Mouse (Mus musculus) megakaryocyte-erythroid progenitor cell, adult 5-6 weeks (primary cell): ENCODE measurements around the gene Pou2f2. TPM values are rescaled to one million over a fixed set of nuclear protein-coding genes. Genes with fewer than 3 reads are reported as not detected.

Experiments
- total RNA-seq, 2 experiments: library from RNA; stranded (forward) in 1 of 2; stranded (reverse) in 1 of 2; fragments of 200-1000, 215-1000 nt in 1 of 2; fragments of >200 nt in 1 of 2; fragmentation: Nextera tagmentation in 1 of 2; gene quantifications; 2 replicates each; pipeline ENCODE4 v1.2.3; 2014 to 2017

Gene Pou2f2
- total RNA-seq, 2 experiments from 2014 or later: 0.57 TPM; not detected in 1

Other genes starting within 250 kb of the Pou2f2 start
- not detected in 2 replicates for gene Gm4881, start 235.2 kb downstream of the Pou2f2 start, total RNA-seq (2014; fragmentation: Nextera tagmentation)
- gene Gm4881, start 235.2 kb downstream of the Pou2f2 start, total RNA-seq (2017): not detected in 2 replicates
- 128 and 146 TPM in 2 replicates for gene Rabac1, start 207.0 kb downstream of the Pou2f2 start, total RNA-seq (2014; fragmentation: Nextera tagmentation)
- 38.0 and 103 TPM in 2 replicates for gene Rabac1, start 207.0 kb downstream of the Pou2f2 start, total RNA-seq (2017)
- not detected in 2 replicates for gene Atp1a3, start 173.8 kb downstream of the Pou2f2 start, total RNA-seq (2014; fragmentation: Nextera tagmentation)
- 0.75 TPM in 1 of 2 replicates, not detected in the other for gene Atp1a3, start 173.8 kb downstream of the Pou2f2 start, total RNA-seq (2017)
- gene Grik5, start 107.4 kb downstream of the Pou2f2 start, total RNA-seq (2014; fragmentation: Nextera tagmentation): 20.9 and 31.7 TPM in 2 replicates
- 0.23 and 6.4 TPM in 2 replicates for gene Grik5, start 107.4 kb downstream of the Pou2f2 start, total RNA-seq (2017)
- 12.0 and 18.6 TPM in 2 replicates for gene Zfp574, start 107.2 kb downstream of the Pou2f2 start, total RNA-seq (2014; fragmentation: Nextera tagmentation)
- 3.7 and 6.9 TPM in 2 replicates for gene Zfp574, start 107.2 kb downstream of the Pou2f2 start, total RNA-seq (2017)
- gene Dedd2, start 40.9 kb upstream of the Pou2f2 start, total RNA-seq (2014; fragmentation: Nextera tagmentation): 16.0 and 24.9 TPM in 2 replicates
- 13.5 and 15.2 TPM in 2 replicates for gene Dedd2, start 40.9 kb upstream of the Pou2f2 start, total RNA-seq (2017)
- 18.8 and 20.3 TPM in 2 replicates for gene Zfp526, start 41.7 kb upstream of the Pou2f2 start, total RNA-seq (2014; fragmentation: Nextera tagmentation)
- gene Zfp526, start 41.7 kb upstream of the Pou2f2 start, total RNA-seq (2017): 10.1 and 12.5 TPM in 2 replicates
- gene Gsk3a, start 58.1 kb upstream of the Pou2f2 start, total RNA-seq (2014; fragmentation: Nextera tagmentation): 97.9 and 123 TPM in 2 replicates
- gene Gsk3a, start 58.1 kb upstream of the Pou2f2 start, total RNA-seq (2017): 49.1 and 74.7 TPM in 2 replicates
- gene Erf, start 71.0 kb upstream of the Pou2f2 start, total RNA-seq (2014; fragmentation: Nextera tagmentation): 8.7 and 18.9 TPM in 2 replicates
- gene Erf, start 71.0 kb upstream of the Pou2f2 start, total RNA-seq (2017): 6.2 and 8.6 TPM in 2 replicates
- gene Cic, start 88.0 kb upstream of the Pou2f2 start, total RNA-seq (2014; fragmentation: Nextera tagmentation): 125 and 134 TPM in 2 replicates
- gene Cic, start 88.0 kb upstream of the Pou2f2 start, total RNA-seq (2017): 20.5 and 40.0 TPM in 2 replicates
- gene Pafah1b3, start 118.3 kb upstream of the Pou2f2 start, total RNA-seq (2014; fragmentation: Nextera tagmentation): 22.0 and 23.2 TPM in 2 replicates
- gene Pafah1b3, start 118.3 kb upstream of the Pou2f2 start, total RNA-seq (2017): 12.8 and 26.3 TPM in 2 replicates
- not detected in 2 replicates for gene Prr19, start 121.7 kb upstream of the Pou2f2 start, total RNA-seq (2014; fragmentation: Nextera tagmentation)
- not detected in 2 replicates for gene Prr19, start 121.7 kb upstream of the Pou2f2 start, total RNA-seq (2017)
- gene Tmem145, start 126.4 kb upstream of the Pou2f2 start, total RNA-seq (2014; fragmentation: Nextera tagmentation): not detected in 2 replicates
- gene Tmem145, start 126.4 kb upstream of the Pou2f2 start, total RNA-seq (2017): not detected in 2 replicates
- gene Megf8, start 137.4 kb upstream of the Pou2f2 start, total RNA-seq (2014; fragmentation: Nextera tagmentation): 2.5 and 2.6 TPM in 2 replicates
- gene Megf8, start 137.4 kb upstream of the Pou2f2 start, total RNA-seq (2017): 2.4 and 2.7 TPM in 2 replicates
- not detected in 2 replicates for gene Cnfn, start 190.0 kb upstream of the Pou2f2 start, total RNA-seq (2014; fragmentation: Nextera tagmentation)
- gene Cnfn, start 190.0 kb upstream of the Pou2f2 start, total RNA-seq (2017): not detected in 2 replicates
- 7.1 and 12.6 TPM in 2 replicates for gene Lipe, start 219.0 kb upstream of the Pou2f2 start, total RNA-seq (2014; fragmentation: Nextera tagmentation)
- gene Lipe, start 219.0 kb upstream of the Pou2f2 start, total RNA-seq (2017): 4.5 and 6.4 TPM in 2 replicates
- not detected in 2 replicates for gene Cxcl17, start 233.2 kb upstream of the Pou2f2 start, total RNA-seq (2014; fragmentation: Nextera tagmentation)
- gene Cxcl17, start 233.2 kb upstream of the Pou2f2 start, total RNA-seq (2017): not detected in 2 replicates